Mouse (Mus musculus) liver, embryonic 16.5 days (tissue): Measurements from ENCODE around the gene Myct1. TPM values are rescaled to one million over a fixed set of nuclear protein-coding genes. Genes with fewer than 3 reads are reported as not detected.

Experiments
- ATAC-seq: fragments of 200-750 bp; cut with Nextera tagmentation; 2 replicates; pipeline ENCODE4 v1.8.0; 2017; ENCODE audit warnings: low read depth, mild to moderate bottlenecking, moderate number of reproducible peaks, moderate library complexity
- H3K27ac ChIP-seq: fragments of 300-500 bp; sonication (generic); 2 replicates; pipeline ENCODE4 v1.5.1; 2014; ENCODE audit warnings: mild to moderate bottlenecking, low read length
- H3K27me3 ChIP-seq: fragments of 300-500 bp; sonication (generic); 2 replicates; pipeline ENCODE4 v1.6.1; 2014; ENCODE audit warnings: low read depth, low read length, mixed read lengths; ENCODE audit not compliant: control insufficient read depth, insufficient read depth
- H3K36me3 ChIP-seq: fragments of 300-500 bp; sonication (generic); 2 replicates; pipeline ENCODE4 v1.6.1; 2014; ENCODE audit warnings: mild to moderate bottlenecking; ENCODE audit not compliant: control insufficient read depth, insufficient read depth
- H3K4me1 ChIP-seq: fragments of 300-500 bp; sonication (generic); 2 replicates; pipeline ENCODE4 v1.6.1; 2014; ENCODE audit warnings: low read depth, low read length, mixed read lengths; ENCODE audit not compliant: control insufficient read depth
- H3K4me2 ChIP-seq: fragments of 300-500 bp; sonication (generic); 2 replicates; pipeline ENCODE4 v1.6.1; 2014; ENCODE audit warnings: low read depth, low read length, mixed read lengths
- H3K4me3 ChIP-seq: fragments of 300-500 bp; sonication (generic); 2 replicates; pipeline ENCODE4 v1.5.1; 2014; ENCODE audit warnings: low read depth, mild to moderate bottlenecking, low read length
- H3K9ac ChIP-seq: fragments of 300-500 bp; sonication (generic); 2 replicates; pipeline ENCODE4 v1.6.1; 2014; ENCODE audit warnings: low read depth, low read length
- H3K9me3 ChIP-seq: fragments of 300-500 bp; sonication (generic); replicated peaks from 2 replicates; pipeline ENCODE4 v1.6.1; 2016; ENCODE audit warnings: low read length; ENCODE audit not compliant: control insufficient read depth
- WGBS: fragments of 180-500 bp; shearing (Covaris S2); extraction: QIAGEN DNeasy Blood & Tissue Kit; methylation state at CpG from one replicate; pipeline ENCODE4 v1.1.7; 2014; ENCODE audit not compliant: insufficient replicate concordance; 5-methylcytosine and 5-hydroxymethylcytosine counted together
- polyA plus RNA-seq: library from polyadenylated mRNA; unstranded; fragments of >200 nt; fragmentation: Nextera tagmentation; extraction: Ambion mirVana; gene quantifications from 2 replicates; pipeline ENCODE4 v1.2.1, GENCODE M21; 2015

The Myct1 gene
- polyA plus RNA-seq: 2.0 and 2.2 TPM in 2 replicates

GRCm38 (mm10) chr10:5593464-5593863 lies at the start of gene Myct1:
Gene Myct1, plus strand, starts transcription at chr10:5593775.
- no peaks in the 10 kb centered on the region for H3K4me1 ChIP-seq
- H3K36me3 ChIP-seq: no peaks in the 10 kb centered on the region
- no peaks in the 10 kb centered on the region for H3K27me3 ChIP-seq
- no peak within 1 kb of the TSS for H3K27ac ChIP-seq
- no peak within 1 kb of the TSS for H3K9ac ChIP-seq
- 9% methylated on average over 5 of the region's 5 CpGs for WGBS
- no peak within 1 kb of the TSS for H3K4me3 ChIP-seq
- no peak within 1 kb of the TSS for H3K4me2 ChIP-seq
- H3K9me3 ChIP-seq: no peaks in the 10 kb centered on the region
- no peak for ATAC-seq

DNA sequence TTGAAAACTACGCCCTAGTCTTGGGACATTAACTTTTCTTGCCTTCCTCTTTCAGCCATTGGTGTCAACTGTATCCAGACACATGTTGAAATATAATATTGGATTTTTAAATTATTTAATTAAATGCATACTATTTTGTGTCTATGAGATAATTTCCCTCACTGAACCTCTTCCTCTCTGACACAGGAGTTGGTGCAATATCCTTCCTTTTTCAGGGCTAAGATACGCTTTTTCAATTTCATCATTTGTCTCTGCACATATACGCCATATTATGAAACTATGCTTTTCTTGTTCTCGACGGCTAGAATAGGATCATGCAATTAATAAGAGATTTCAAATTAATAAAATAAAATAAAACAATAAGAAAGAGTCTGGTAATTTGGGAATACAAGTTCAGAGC lies 47.1 kb upstream of the Myct1 start:
- WGBS: 60% methylated on average over 5 of the region's 5 CpGs
- no peaks in the 10 kb centered on the region for H3K27me3 ChIP-seq
- no peak for ATAC-seq
- H3K36me3 ChIP-seq: no peaks in the 10 kb centered on the region
- no peaks in the 10 kb centered on the region for H3K9me3 ChIP-seq
- 0 out of 2 replicates have a peak overlapping the region, but pooled peaks have one; percentile 1 for H3K4me2 ChIP-seq
- no peak overlapping the region for H3K27ac ChIP-seq
- no peak overlapping the region for H3K9ac ChIP-seq
- H3K4me3 ChIP-seq: no peak overlapping the region
- H3K4me1 ChIP-seq: no peaks in the 10 kb centered on the region; the same call in 1 of the 2 replicates

DNA sequence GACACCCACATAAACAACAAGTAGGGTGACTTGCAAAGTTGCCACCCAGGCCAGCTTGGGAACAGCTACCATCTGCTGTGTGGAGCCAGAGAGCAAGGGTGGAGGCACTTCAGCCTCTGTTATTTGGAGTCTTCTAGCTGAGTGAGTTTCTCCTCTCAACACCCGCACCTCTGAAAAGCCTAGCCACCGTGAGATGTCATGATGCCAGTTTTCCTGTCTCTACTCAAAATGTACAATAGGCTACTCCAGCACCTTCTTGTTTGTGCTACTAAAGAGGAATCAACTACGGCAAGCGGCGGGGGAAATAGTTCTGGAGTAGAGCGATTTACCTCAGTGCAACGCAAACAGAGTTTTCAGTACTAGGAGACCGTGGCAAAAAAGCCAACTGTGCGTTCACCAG lies 45.8 kb upstream of the Myct1 start:
- 75% methylated on average over 9 of the region's 9 CpGs for WGBS
- Histone ChIP-seq H3K36me3 (no peaks in the 10 kb centered on the region), H3K4me2 (no peak overlapping the region), H3K9ac (no peak overlapping the region), H3K4me1 (no peaks in the 10 kb centered on the region; the same call in 1 of the 2 replicates), H3K4me3 (no peak overlapping the region), H3K9me3 (no peaks in the 10 kb centered on the region), H3K27ac (no peak overlapping the region), H3K27me3 (no peaks in the 10 kb centered on the region)
- no peak for ATAC-seq

DNA sequence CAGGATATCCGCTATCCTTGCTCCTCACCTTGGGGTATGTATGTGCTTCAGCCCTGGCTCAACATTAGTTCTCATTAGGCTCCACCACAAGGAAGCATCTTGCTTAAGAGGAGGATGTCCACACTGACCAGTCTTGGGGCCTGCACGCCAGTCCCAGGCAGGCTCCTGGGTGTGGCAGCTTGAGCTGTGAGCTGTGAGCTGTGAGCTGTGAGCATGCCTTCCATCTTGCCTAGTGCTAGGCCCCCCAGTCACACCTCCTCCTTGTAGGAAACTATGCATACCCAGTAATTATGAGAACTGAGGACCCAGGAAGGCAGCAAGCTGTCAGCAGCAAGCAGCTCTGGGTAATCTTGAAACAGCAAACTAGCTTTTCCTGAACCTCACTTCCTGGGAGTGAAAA lies 44.9 kb upstream of the Myct1 start:
- no peak overlapping the region for H3K27ac ChIP-seq
- no peaks in the 10 kb centered on the region for H3K36me3 ChIP-seq
- no peak overlapping the region for H3K4me3 ChIP-seq
- ATAC-seq: 0 out of 2 replicates have a peak, but pooled peaks have one; percentile 35
- no peaks in the 10 kb centered on the region for H3K27me3 ChIP-seq
- WGBS: 60% methylated on average over 2 of the region's 2 CpGs
- no peaks in the 10 kb centered on the region for H3K9me3 ChIP-seq
- no peaks in the 10 kb centered on the region; the same call in 1 of the 2 replicates for H3K4me1 ChIP-seq
- H3K9ac ChIP-seq: no peak overlapping the region
- H3K4me2 ChIP-seq: no peak overlapping the region

GRCm38 (mm10) chr10:5549871-5550167 lies 43.8 kb upstream of the Myct1 start:
- Histone ChIP-seq H3K4me2 (peak overlapping the region; percentile 55), H3K27me3 (no peaks in the 10 kb centered on the region), H3K4me1 (no peaks in the 10 kb centered on the region; the same call in 1 of the 2 replicates), H3K36me3 (no peaks in the 10 kb centered on the region), H3K9me3 (no peaks in the 10 kb centered on the region), H3K27ac (no peak overlapping the region), H3K4me3 (peak overlapping the region; percentile 56), H3K9ac (no peak overlapping the region)
- 13% methylated on average over 6 of the region's 6 CpGs for WGBS
- ATAC-seq: no peak

GRCm38 (mm10) chr10:5550168-5551021 lies 43.2 kb upstream of the Myct1 start:
- Histone ChIP-seq H3K4me3 (peak overlapping the region; percentile 56), H3K9me3 (no peaks in the 10 kb centered on the region), H3K4me2 (peak overlapping the region; percentile 55), H3K27me3 (no peaks in the 10 kb centered on the region), H3K4me1 (no peaks in the 10 kb centered on the region; the same call in 1 of the 2 replicates), H3K9ac (no peak overlapping the region), H3K27ac (0 out of 2 replicates have a peak overlapping the region, but pooled peaks have one; percentile 7), H3K36me3 (no peaks in the 10 kb centered on the region)
- whole genome bisulfite sequencing: under 1% methylated on average over 44 of the region's 44 CpGs
- ATAC-seq: peak; percentile 63; the same call in 1 of the 2 replicates

DNA sequence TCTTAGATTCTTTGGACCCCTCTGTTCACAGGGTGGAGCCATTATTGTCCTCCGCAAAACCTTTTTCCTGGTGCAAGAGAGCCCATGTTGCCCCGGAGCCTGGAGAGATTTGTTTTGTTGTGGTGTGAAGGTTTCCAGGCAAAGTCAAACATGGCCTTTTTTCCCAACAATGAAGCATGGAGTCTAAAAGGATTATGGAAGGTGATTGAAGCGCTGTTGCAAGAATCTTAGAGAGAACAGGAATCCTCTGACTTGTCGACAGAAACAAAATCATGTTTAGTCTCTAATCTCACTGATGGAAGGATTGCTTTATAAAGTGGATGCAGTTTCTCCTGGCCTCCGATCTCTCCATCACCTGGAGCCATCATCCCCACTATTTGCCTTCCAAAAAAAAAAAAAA lies 42.2 kb upstream of the Myct1 start, which contains the start of gene Syne1:
Gene Syne1 (minus strand): TSS at position 101 of the 400 bp plus-strand sequence.
- WGBS: 64% methylated on average over 5 of the region's 5 CpGs
- peak within 1 kb of the TSS; percentile 56 for H3K4me3 ChIP-seq
- 0 out of 2 replicates have a peak within 1 kb of the TSS, but pooled peaks have one; percentile 7 for H3K27ac ChIP-seq

DNA sequence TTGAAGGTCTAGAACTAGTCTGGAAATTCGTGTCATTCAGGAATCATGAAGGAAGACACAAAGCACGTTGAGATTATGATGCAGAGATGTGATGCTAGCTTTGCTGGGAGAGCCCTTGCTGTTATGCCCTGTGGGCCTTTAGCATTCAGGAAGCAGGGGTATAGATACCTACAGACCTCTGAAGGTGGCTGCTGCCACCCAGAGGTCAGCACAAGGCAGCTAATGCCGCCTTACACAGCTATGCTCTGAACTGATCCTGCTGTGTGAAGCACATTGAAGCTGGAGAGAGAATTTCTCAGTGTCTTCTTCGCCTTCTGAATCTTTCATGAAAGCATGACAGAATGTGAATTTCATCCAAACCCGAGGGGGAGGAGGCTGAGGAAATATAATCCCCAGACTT lies 38.6 kb upstream of the Myct1 start:
- 0 out of 2 replicates have a peak, but pooled peaks have one; percentile 35 for ATAC-seq
- H3K9me3 ChIP-seq: no peaks in the 10 kb centered on the region
- no peaks in the 10 kb centered on the region for H3K27me3 ChIP-seq
- H3K27ac ChIP-seq: no peak overlapping the region
- 13% methylated on average over 5 of the region's 5 CpGs for WGBS
- no peak overlapping the region for H3K9ac ChIP-seq
- H3K4me2 ChIP-seq: no peak overlapping the region
- H3K4me3 ChIP-seq: no peak overlapping the region
- H3K36me3 ChIP-seq: no peaks in the 10 kb centered on the region
- H3K4me1 ChIP-seq: no peaks in the 10 kb centered on the region

More for the DNA sequence above, 42.2 kb upstream of the Myct1 start, which contains the start of gene Syne1:
- Histone ChIP-seq H3K4me2 (peak within 1 kb of the TSS; percentile 55), H3K27me3 (no peaks in the 10 kb centered on the region), H3K4me1 (no peaks in the 10 kb centered on the region; the same call in 1 of the 2 replicates), H3K9ac (no peak within 1 kb of the TSS), H3K9me3 (no peaks in the 10 kb centered on the region), H3K36me3 (no peaks in the 10 kb centered on the region)
- no peak for ATAC-seq

DNA sequence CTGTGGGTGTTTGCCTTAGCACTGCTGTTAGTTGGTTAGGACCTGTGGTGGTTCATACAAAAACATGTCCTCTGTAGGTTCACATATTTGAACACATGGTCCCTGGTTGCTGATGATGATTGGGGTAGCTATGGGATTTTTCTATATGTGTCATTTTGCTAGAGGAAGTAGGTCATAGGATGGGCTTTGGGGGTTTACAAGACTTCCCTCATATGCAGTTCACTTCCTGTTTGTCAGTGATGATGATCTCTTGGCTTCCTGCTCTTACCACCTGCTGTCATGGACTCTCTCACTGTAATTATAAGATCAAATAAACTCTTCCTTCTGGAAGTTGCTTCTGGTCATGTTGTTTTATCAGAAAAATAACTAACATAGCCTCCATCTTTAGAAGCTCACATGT lies 34.8 kb upstream of the Myct1 start:
- no peak for ATAC-seq
- Histone ChIP-seq H3K4me2 (no peak overlapping the region), H3K9me3 (no peaks in the 10 kb centered on the region), H3K27me3 (no peaks in the 10 kb centered on the region), H3K4me1 (no peaks in the 10 kb centered on the region), H3K9ac (no peak overlapping the region), H3K27ac (no peak overlapping the region), H3K36me3 (no peaks in the 10 kb centered on the region), H3K4me3 (no peak overlapping the region)
